Mouse (Mus musculus) neutrophil, adult 5-6 weeks (primary cell): ENCODE data around the gene Stmn1. TPM values are rescaled to one million over a fixed set of nuclear protein-coding genes. Genes with fewer than 3 reads are reported as not detected.

Experiments
- ATAC-seq: fragments of 151-379, 151-347 bp; 2 replicates; pipeline ENCODE4 v1.8.0; 2017; ENCODE audit warnings: mild to moderate bottlenecking, moderate TSS enrichment; ENCODE audit not compliant: insufficient number of reproducible peaks, poor library complexity, low FRiP score, severe bottlenecking; ENCODE audit errors: extremely low read depth
- total RNA-seq: library from RNA; stranded (forward); fragments of 200-1000 nt; gene quantifications from 2 replicates; pipeline ENCODE4 v1.2.3, GENCODE M21; 2017

Stmn1 gene
- total RNA-seq, 1 experiment from 2014 or later = 9.9 TPM

DNA sequence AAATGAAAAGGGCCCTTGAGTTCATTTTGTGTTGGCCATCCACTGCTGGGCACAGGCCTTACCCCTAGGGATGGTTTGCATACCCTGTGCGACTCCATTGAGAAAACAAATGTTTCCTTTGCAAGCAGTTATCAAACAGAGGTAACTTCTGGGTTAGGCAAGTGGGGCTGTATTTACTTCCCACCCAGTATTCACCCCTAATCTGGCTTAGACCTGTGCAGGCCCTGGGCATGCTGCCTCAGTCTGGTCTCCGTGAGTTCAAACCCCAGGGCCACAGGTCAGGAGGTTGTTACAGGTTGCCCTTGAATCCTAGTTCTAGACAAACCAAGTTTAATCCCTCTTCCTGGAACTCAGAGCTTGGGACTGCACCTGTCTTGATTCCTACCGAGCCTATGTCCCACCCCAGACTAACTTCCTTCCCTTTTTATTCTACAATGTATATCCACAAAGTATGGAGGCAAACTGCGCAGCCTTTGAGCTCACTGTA, 37.2 kb downstream of the Stmn1 start:
- no peak for ATAC-seq

- ATAC-seq = no peak
Measured at GRCm38 (mm10) chr4:134505966-134506594, 38.0 kb downstream of the Stmn1 start.

DNA sequence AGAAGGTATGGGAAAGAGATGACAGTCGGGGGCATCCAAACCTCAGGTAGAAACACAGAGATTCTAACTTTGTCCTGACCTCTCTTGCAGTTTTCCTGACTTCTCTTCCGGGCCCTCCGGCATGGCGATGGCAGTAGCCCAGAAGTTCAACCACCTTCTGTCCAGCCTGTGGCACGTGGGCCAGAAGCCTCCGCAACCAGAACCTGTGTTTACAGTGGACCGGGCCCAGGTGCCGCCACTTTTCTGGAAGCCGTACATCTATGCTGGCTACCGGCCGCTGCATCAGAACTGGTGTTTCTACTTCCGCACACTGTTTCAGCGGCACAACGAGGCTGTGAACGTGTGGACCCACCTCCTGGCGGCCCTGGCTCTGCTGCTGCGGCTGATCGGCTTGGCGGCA, 38.6 kb downstream of the Stmn1 start:
- no peak for ATAC-seq

- no peak for ATAC-seq
Measured at GRCm38 (mm10) chr4:134510396-134510795, 42.3 kb downstream of the Stmn1 start.

- peak; percentile 80 for ATAC-seq
Measured at GRCm38 (mm10) chr4:134510845-134511411, 42.8 kb downstream of the Stmn1 start, which contains the start of gene Aunip. Aunip (plus strand) TSS chr4:134510999.

- no peak for ATAC-seq
Measured at GRCm38 (mm10) chr4:134511730-134512129, 43.6 kb downstream of the Stmn1 start.

- ATAC-seq = no peak
Measured at GRCm38 (mm10) chr4:134512798-134513197, 44.7 kb downstream of the Stmn1 start.

DNA sequence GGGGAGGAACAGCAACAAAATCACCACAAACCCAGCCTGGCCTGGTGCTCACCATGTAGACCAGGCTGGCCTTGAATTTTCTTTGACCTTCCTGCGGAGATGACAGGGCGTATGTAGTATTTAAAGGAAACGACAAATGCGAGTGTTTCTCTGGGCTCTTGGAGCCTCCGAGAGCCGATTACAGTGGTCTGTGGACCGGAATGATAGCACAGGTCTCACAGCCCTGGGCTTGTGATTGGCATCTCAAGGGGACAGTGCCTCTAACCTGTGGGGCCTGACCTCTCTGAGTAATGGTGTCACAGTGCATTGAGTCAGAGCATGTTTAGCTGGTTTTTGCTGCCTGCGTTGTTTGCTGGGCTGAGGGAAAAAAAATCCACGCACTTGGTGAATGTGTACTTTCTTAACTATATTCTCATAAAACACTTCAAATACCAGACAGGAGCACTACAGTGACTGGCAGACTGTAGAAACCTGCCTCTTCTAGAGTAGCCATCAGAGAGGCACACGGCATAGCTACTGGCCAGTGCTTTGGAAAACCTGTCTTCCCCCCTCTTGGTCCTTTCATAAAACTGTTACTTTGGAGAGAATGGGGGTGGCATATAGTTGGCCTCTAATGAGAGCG, 46.3 kb downstream of the Stmn1 start:
- ATAC-seq = no peak

DNA sequence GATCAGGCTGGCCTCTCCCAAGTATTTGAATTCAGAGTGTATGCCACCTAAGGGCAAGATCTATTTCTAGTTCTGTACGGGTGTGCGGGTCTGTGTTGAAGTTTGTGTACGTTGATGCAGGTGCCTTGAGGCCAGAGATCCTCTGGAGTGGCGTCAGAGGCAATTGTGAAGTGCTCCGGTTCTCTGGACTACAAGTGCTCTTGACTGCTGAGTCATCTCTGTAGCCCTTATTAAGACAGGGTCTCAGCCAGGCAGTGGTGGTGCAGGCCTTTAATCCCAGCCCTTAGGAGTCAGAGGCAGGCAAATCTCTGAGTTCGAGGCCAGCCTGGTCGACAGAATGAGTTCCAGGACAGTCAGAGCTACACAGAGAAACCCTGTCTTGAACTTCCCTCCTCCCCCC, 47.5 kb downstream of the Stmn1 start:
- no peak for ATAC-seq

- ATAC-seq = no peak
Measured at GRCm38 (mm10) chr4:134516981-134517380, 48.9 kb downstream of the Stmn1 start.

DNA sequence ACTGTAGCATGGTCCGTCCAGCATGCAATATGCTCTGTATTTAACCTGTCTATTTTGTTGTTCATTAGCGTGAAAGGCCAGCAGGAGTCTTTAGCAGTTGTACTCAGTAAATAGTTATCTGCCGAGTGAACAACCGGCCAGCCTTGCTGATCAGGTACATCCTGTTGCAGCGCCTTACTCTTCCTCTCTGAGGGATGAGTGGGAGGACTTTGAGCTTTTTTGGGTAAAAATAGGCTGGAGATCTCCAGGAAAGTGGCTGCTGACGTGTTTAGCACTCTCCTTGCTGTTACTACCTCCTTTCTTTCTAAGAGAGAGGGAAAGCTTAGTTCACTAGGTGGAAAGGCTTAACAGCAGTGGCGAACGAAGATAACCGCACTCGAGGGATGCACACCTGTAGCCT, 49.6 kb downstream of the Stmn1 start:
- ATAC-seq = no peak

- ATAC-seq = no peak
Measured at GRCm38 (mm10) chr4:134518541-134518940, 50.4 kb downstream of the Stmn1 start.

DNA sequence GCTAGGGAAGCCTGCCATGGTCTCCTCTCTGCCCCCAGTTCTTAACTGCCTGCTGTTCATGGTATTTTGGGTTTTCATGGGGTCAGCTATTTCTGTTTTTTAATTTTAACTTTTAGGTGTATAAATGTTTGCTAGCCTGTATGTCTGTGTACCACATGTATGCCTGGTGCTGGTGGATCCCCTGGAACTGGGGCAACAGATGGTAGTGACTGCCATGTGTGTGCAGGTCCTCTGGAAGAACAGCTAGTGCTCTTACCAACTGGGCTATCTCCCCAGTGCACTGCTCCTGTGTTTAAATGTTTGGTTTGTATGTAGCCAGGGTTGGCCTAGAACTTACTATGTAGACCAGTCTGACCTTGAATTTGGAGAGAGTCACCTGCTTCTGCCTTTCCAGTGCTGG, 51.2 kb downstream of the Stmn1 start:
- ATAC-seq = no peak

Other genes with a start within 250 kb of the Stmn1 start
- gene Catsper4, start 240.9 kb upstream of the Stmn1 start, total RNA-seq = not detected in 2 replicates
- 0.58 and 0.98 TPM in 2 replicates for gene Cnksr1, start 229.9 kb upstream of the Stmn1 start, total RNA-seq
- 0.47 TPM in 1 of 2 replicates, not detected in the other for gene E130218I03Rik, start 224.7 kb upstream of the Stmn1 start, total RNA-seq
- gene Zfp593, start 222.7 kb upstream of the Stmn1 start, total RNA-seq = 3.6 and 5.7 TPM in 2 replicates
- not detected in 2 replicates for gene Gm30191, start 221.4 kb upstream of the Stmn1 start, total RNA-seq
- not detected in 2 replicates for gene Grrp1, start 214.2 kb upstream of the Stmn1 start, total RNA-seq
- 15.5 and 18.7 TPM in 2 replicates for gene Pdik1l, start 180.4 kb upstream of the Stmn1 start, total RNA-seq
- not detected in 2 replicates for gene Trim63, start 153.2 kb upstream of the Stmn1 start, total RNA-seq
- not detected in 2 replicates for gene Slc30a2, start 125.1 kb upstream of the Stmn1 start, total RNA-seq
- 0.86 and 1.3 TPM in 2 replicates for gene Extl1, start 84.5 kb upstream of the Stmn1 start, total RNA-seq
- gene Pafah2, start 72.0 kb upstream of the Stmn1 start, total RNA-seq = 0.12 and 0.74 TPM in 2 replicates
- gene Paqr7, start 28.4 kb downstream of the Stmn1 start, total RNA-seq = 3.5 and 3.7 TPM in 2 replicates
- not detected in 2 replicates for gene Aunip, start 42.7 kb downstream of the Stmn1 start, total RNA-seq
- 37.7 and 39.2 TPM in 2 replicates for gene Mtfr1l, start 67.1 kb downstream of the Stmn1 start, total RNA-seq
- 44.2 and 44.3 TPM in 2 replicates for gene Selenon, start 83.8 kb downstream of the Stmn1 start, total RNA-seq
- 2.0 and 2.2 TPM in 2 replicates for gene Man1c1, start 236.0 kb downstream of the Stmn1 start, total RNA-seq